Mouse (Mus musculus) retina, adult 2 months (tissue): ENCODE data around the gene Eif5.
A peak's percentile ranks its signal among the peaks of the same experiment; 100 is the strongest.
"Not testable (repeated sequence)": the region's sequence is repeated elsewhere in the genome, so short reads cannot be mapped to it uniquely, and the experiment has no call there.

Source experiments
- DNase-seq: peaks from one replicate; pipeline ENCODE4 v3.0.0-alpha.2; 2012; ENCODE audit warnings: low read depth, low spot score

The Eif5 gene

GRCm38 (mm10) chr12:111537796-111538291 lies at the start of gene Eif5:
Eif5 (plus strand) TSS chr12:111538016.
- DNase-seq, result peak; percentile 98

- DNase-seq, result no peak
Observed at GRCm38 (mm10) chr12:111489261-111489865, 48.5 kb upstream of the Eif5 start.

GRCm38 (mm10) chr12:111494931-111495330 lies 42.9 kb upstream of the Eif5 start:
- no peak for DNase-seq

GRCm38 (mm10) chr12:111497076-111497475 lies 40.7 kb upstream of the Eif5 start:
- DNase-seq, result no peak

- no peak for DNase-seq
Observed at GRCm38 (mm10) chr12:111499617-111500016, 38.2 kb upstream of the Eif5 start.

- DNase-seq, result no peak
Observed at GRCm38 (mm10) chr12:111500725-111501124, 37.1 kb upstream of the Eif5 start.

GRCm38 (mm10) chr12:111503063-111503567 lies 34.7 kb upstream of the Eif5 start:
- no peak for DNase-seq

GRCm38 (mm10) chr12:111503571-111503970 lies 34.2 kb upstream of the Eif5 start:
- no peak for DNase-seq

GRCm38 (mm10) chr12:111504904-111505303 lies 32.9 kb upstream of the Eif5 start:
- DNase-seq, result peak; percentile 55

GRCm38 (mm10) chr12:111507001-111507400 lies 30.8 kb upstream of the Eif5 start:
- no peak for DNase-seq

- DNase-seq, result peak; percentile 9
Observed at GRCm38 (mm10) chr12:111507962-111508361, 29.9 kb upstream of the Eif5 start.

GRCm38 (mm10) chr12:111508438-111508837 lies 29.4 kb upstream of the Eif5 start:
- not testable (repeated sequence) for DNase-seq

GRCm38 (mm10) chr12:111512572-111513063 lies 25.2 kb upstream of the Eif5 start:
- DNase-seq, result no peak

- DNase-seq, result no peak
Observed at GRCm38 (mm10) chr12:111513673-111514072, 24.1 kb upstream of the Eif5 start.

GRCm38 (mm10) chr12:111514231-111514792 lies 23.5 kb upstream of the Eif5 start:
- no peak for DNase-seq

- no peak for DNase-seq
Observed at GRCm38 (mm10) chr12:111514874-111515649, 22.8 kb upstream of the Eif5 start.

GRCm38 (mm10) chr12:111515920-111516319 lies 21.9 kb upstream of the Eif5 start:
- no peak for DNase-seq

GRCm38 (mm10) chr12:111516826-111517225 lies 21.0 kb upstream of the Eif5 start:
- no peak for DNase-seq

- no peak for DNase-seq
Observed at GRCm38 (mm10) chr12:111517901-111518300, 19.9 kb upstream of the Eif5 start.

GRCm38 (mm10) chr12:111518391-111518790 lies 19.4 kb upstream of the Eif5 start:
- no peak for DNase-seq

- no peak for DNase-seq
Observed at GRCm38 (mm10) chr12:111519821-111520220, 18.0 kb upstream of the Eif5 start.

GRCm38 (mm10) chr12:111520994-111521393 lies 16.8 kb upstream of the Eif5 start:
- DNase-seq, result no peak
